Mouse (Mus musculus) small intestine, adult 2 months (tissue): ENCODE measurements around the gene Rtn4ip1. TPM values are rescaled to one million over a fixed set of nuclear protein-coding genes. Genes with fewer than 3 reads are reported as not detected.
A peak's percentile ranks its signal among the peaks of the same experiment; 100 is the strongest.

Experiments
- H3K27ac ChIP-seq: fragments of 200-500 bp; 2 replicates; pipeline ENCODE4 v1.5.1; 2012; ENCODE audit warnings: low read depth, low read length, control low read depth, inconsistent platforms; ENCODE audit not compliant: insufficient read depth
- H3K27me3 ChIP-seq: fragments of 200-500 bp; 2 replicates; pipeline ENCODE4 v1.6.1; 2012; ENCODE audit warnings: mild to moderate bottlenecking, moderate library complexity, low read length, inconsistent platforms; ENCODE audit not compliant: control insufficient read depth, insufficient read depth
- H3K36me3 ChIP-seq: fragments of 200-500 bp; 2 replicates; pipeline ENCODE4 v1.6.1; 2012; ENCODE audit warnings: mild to moderate bottlenecking, low read length, control low read depth, inconsistent platforms; ENCODE audit not compliant: control insufficient read depth, insufficient read depth
- H3K4me1 ChIP-seq: fragments of 200-500 bp; 2 replicates; pipeline ENCODE4 v1.6.1; 2012; ENCODE audit warnings: low read length, inconsistent platforms, mixed read lengths; ENCODE audit not compliant: control insufficient read depth, insufficient read depth, insufficient read length
- H3K4me3 ChIP-seq: fragments of 200-500 bp; 2 replicates; pipeline ENCODE4 v1.5.1; 2012; ENCODE audit warnings: low read depth, mild to moderate bottlenecking, control low read depth, inconsistent platforms, low read length, moderate library complexity
- CTCF ChIP-seq: fragments of 200-500 bp; IDR thresholded peaks from 2 replicates; pipeline ENCODE4 v1.5.1; 2012; ENCODE audit warnings: low read depth, mild to moderate bottlenecking, control low read depth, inconsistent platforms, low read length, moderate library complexity, mixed read lengths; ENCODE audit not compliant: insufficient replicate concordance, insufficient read length; ENCODE audit errors: extremely low read depth
- POLR2A ChIP-seq: fragments of 200-500 bp; IDR thresholded peaks from 2 replicates; pipeline ENCODE4 v1.6.1; 2012; ENCODE audit warnings: low read depth, mild to moderate bottlenecking, control low read depth, inconsistent platforms, low read length, moderate library complexity
- WGBS: fragments of 180-500 bp; shearing (Covaris S2); methylation state at CpG from one replicate; pipeline ENCODE4 v1.1.7; 2018; 5-methylcytosine and 5-hydroxymethylcytosine counted together
- polyA plus RNA-seq: library from polyadenylated mRNA; depleted of rRNA; stranded (reverse); fragments of >200 nt; gene quantifications from 2 replicates; pipeline ENCODE4 v1.2.3, GENCODE M21; 2012

The Rtn4ip1 gene
- polyA plus RNA-seq, 1 experiment, result 5.1 TPM

GRCm38 (mm10) chr10:43892971-43893370, 8.6 kb upstream of the Rtn4ip1 start:
- peaks cover 17% of the 10 kb centered on the region for H3K36me3 ChIP-seq
- no peak overlapping the region for H3K4me3 ChIP-seq
- no peaks in the 10 kb centered on the region for H3K27me3 ChIP-seq
- no peak overlapping the region for H3K27ac ChIP-seq
- peaks cover 2% of the 10 kb centered on the region; the same call in 1 of the 2 replicates for H3K4me1 ChIP-seq
- TF ChIP-seq CTCF (no peak), POLR2A (no peak)
- WGBS, result 95% methylated on average over 4 of the region's 4 CpGs

GRCm38 (mm10) chr10:43896065-43896464, 5.5 kb upstream of the Rtn4ip1 start:
- Histone ChIP-seq H3K4me1 (peaks cover 4% of the 10 kb centered on the region; the same call in 1 of the 2 replicates), H3K36me3 (peaks cover 9% of the 10 kb centered on the region), H3K27me3 (no peaks in the 10 kb centered on the region), H3K4me3 (no peak overlapping the region), H3K27ac (peak overlapping the region; percentile 1; the same call in 1 of the 2 replicates)
- no peak for TF ChIP-seq CTCF
- no peak for TF ChIP-seq POLR2A
- 43% methylated on average over 8 of the region's 8 CpGs for WGBS

GRCm38 (mm10) chr10:43898276-43898675, 3.3 kb upstream of the Rtn4ip1 start:
- no peak overlapping the region for H3K4me3 ChIP-seq
- no peak overlapping the region for H3K27ac ChIP-seq
- H3K27me3 ChIP-seq, result no peaks in the 10 kb centered on the region
- TF ChIP-seq POLR2A (no peak), CTCF (no peak)
- H3K36me3 ChIP-seq, result peaks cover 2% of the 10 kb centered on the region
- WGBS, result 92% methylated on average over 7 of the region's 7 CpGs
- H3K4me1 ChIP-seq, result peaks cover 8% of the 10 kb centered on the region; the same call in 1 of the 2 replicates

GRCm38 (mm10) chr10:43900883-43901570, 580 bp upstream of the Rtn4ip1 start:
- Histone ChIP-seq H3K27ac (peak overlapping the region; percentile 45; the same call in 1 of the 2 replicates), H3K4me1 (peaks cover 5% of the 10 kb centered on the region; the same call in 1 of the 2 replicates), H3K27me3 (no peaks in the 10 kb centered on the region), H3K36me3 (no peaks in the 10 kb centered on the region), H3K4me3 (peak overlapping the region; percentile 86)
- WGBS, result 2% methylated on average over 30 of the region's 30 CpGs
- TF ChIP-seq CTCF (no peak), POLR2A (no peak)

- WGBS, result 25% methylated on average over 1 of the region's 1 CpGs
- Histone ChIP-seq H3K36me3 (no peaks in the 10 kb centered on the region), H3K4me1 (peaks cover 5% of the 10 kb centered on the region; the same call in 1 of the 2 replicates), H3K27me3 (no peaks in the 10 kb centered on the region), H3K4me3 (no peak overlapping the region), H3K27ac (no peak overlapping the region)
- no peak for TF ChIP-seq POLR2A
- no peak for TF ChIP-seq CTCF
Observed at GRCm38 (mm10) chr10:43904569-43904968, 3.0 kb downstream of the Rtn4ip1 start.

- 68% methylated on average over 12 of the region's 12 CpGs for WGBS
- TF ChIP-seq POLR2A (no peak), CTCF (no peak)
- Histone ChIP-seq H3K36me3 (peaks cover 10% of the 10 kb centered on the region), H3K27ac (no peak overlapping the region), H3K4me1 (no peaks in the 10 kb centered on the region), H3K4me3 (no peak overlapping the region), H3K27me3 (no peaks in the 10 kb centered on the region)
Observed at GRCm38 (mm10) chr10:43910032-43910872, 8.6 kb downstream of the Rtn4ip1 start.

GRCm38 (mm10) chr10:43910873-43911142, 9.2 kb downstream of the Rtn4ip1 start:
- H3K36me3 ChIP-seq, result peaks cover 10% of the 10 kb centered on the region
- TF ChIP-seq POLR2A (no peak), CTCF (no peak)
- no peaks in the 10 kb centered on the region for H3K4me1 ChIP-seq
- 85% methylated on average over 8 of the region's 8 CpGs for WGBS
- H3K27ac ChIP-seq, result no peak overlapping the region
- no peaks in the 10 kb centered on the region for H3K27me3 ChIP-seq
- no peak overlapping the region for H3K4me3 ChIP-seq
